Mouse (Mus musculus) fibroblast of lung, adult 2 months (primary cell): ENCODE measurements around the gene Hoxb1.

Experiments
- DNase-seq: peaks from one replicate; pipeline ENCODE4 v3.0.0-alpha.2; 2011; ENCODE audit warnings: low read depth

The Hoxb1 gene

GRCm38 (mm10) chr11:96334002-96334364 lies 31.6 kb upstream of the Hoxb1 start:
- no peak for DNase-seq

GRCm38 (mm10) chr11:96334998-96335397 lies 30.6 kb upstream of the Hoxb1 start:
- DNase-seq: no peak

DNA sequence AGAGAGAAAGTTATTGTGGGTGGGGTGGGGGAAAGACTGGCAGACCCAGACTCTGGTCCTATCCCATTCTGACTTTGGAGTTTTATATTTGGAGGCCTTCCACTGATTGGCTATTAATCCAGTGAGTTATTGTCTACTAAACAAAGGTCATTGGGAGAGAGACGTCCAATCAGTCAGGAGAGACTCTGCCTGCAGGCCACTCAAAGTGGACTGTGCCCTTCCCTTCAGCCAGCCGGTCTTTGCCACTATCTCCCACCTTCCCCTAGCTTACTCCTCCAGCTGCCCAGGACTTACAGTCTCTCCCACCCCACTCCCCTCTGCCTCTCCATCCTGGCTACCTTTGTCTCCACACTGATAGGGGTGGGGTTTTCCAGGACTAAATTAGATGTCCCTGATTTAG lies 29.0 kb upstream of the Hoxb1 start:
- DNase-seq: no peak

DNA sequence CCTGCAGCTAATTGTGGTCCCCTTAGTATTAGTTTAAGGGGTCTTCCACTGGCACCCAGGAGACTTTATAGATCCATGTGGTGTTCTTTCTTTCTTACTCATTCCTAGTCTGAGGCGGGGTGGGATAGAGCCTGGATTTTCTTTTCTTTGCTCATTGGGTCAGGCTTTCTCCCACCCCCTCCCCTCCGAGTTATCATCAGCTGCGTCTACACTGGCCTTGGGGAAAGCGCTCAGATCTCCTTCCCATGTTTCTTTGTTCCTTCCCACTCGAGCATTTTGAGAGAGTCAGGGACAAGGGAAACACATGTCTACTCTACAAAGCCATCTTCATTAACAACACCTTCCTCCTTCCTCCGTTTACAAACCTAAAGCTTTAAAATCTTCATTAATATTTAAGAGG lies 28.5 kb upstream of the Hoxb1 start:
- no peak for DNase-seq

GRCm38 (mm10) chr11:96338957-96339855 lies 26.3 kb upstream of the Hoxb1 start:
- no peak for DNase-seq

- DNase-seq: no peak
Measured at GRCm38 (mm10) chr11:96340698-96341365, 24.7 kb upstream of the Hoxb1 start.

DNA sequence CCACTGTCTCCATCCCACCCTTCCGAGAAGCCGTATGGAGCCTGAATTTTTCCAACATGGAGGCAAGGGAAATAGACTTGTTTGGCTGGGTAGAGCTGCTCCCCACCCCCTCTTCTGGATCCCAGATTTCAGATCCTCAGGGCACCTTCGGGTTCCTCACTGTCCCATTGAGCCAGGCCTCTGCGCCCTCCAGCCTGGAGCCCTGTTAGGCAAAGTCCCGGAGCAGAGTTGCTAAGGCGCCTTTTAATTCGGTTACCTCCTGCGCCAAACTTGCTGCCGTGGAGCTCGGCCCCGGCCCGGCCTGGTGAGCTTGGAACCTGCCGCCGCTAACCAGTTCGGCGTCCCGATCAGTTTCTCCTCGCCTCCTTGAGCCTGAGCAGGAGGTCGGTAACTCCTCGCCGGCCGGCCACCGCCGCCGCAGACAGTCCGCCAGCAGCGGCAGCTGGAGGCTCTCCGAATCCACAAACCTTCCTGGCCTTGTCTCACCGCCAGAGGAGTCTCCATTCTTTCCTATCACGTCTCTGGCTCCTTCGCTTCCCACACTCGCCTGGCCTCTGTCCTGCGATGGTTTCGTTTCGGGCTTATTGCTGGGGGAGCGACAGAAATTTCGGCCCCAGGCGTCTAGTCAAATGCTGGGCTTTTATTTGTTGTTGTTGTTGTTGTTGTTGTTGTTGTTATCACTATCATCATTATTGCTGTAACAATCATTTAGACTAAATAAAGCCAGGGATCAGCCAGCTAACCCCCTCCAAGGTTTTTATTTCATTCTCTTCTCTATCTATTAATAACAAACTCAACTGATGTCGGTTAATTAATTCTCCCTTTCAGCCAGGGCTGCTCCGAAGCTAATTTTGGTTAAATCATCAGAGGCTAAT lies 23.6 kb upstream of the Hoxb1 start:
- no peak for DNase-seq

DNA sequence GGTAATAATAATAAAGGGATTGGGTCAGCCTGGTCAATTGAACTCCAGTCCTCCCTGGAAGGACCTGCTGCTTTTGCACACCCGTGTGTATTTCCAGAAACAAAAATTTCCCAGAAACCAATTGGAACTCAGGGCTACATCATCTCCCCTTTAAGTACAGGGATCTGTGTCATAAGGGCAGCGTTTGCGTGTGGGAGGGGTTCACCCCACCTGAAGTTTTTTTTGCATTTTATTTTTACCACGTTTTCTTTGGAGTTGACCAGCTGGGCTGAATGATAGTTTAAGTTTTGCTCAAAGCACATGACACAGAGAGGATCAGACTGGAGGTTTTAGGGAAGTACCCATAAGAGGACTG lies 23.0 kb upstream of the Hoxb1 start:
- DNase-seq: no peak

GRCm38 (mm10) chr11:96343206-96343745 lies 22.3 kb upstream of the Hoxb1 start:
- no peak for DNase-seq

GRCm38 (mm10) chr11:96344061-96344877 lies 21.3 kb upstream of the Hoxb1 start:
- no peak for DNase-seq

GRCm38 (mm10) chr11:96344878-96345159 lies 20.7 kb upstream of the Hoxb1 start:
- DNase-seq: no peak

GRCm38 (mm10) chr11:96345220-96345892 lies 20.2 kb upstream of the Hoxb1 start:
- DNase-seq: no peak

DNA sequence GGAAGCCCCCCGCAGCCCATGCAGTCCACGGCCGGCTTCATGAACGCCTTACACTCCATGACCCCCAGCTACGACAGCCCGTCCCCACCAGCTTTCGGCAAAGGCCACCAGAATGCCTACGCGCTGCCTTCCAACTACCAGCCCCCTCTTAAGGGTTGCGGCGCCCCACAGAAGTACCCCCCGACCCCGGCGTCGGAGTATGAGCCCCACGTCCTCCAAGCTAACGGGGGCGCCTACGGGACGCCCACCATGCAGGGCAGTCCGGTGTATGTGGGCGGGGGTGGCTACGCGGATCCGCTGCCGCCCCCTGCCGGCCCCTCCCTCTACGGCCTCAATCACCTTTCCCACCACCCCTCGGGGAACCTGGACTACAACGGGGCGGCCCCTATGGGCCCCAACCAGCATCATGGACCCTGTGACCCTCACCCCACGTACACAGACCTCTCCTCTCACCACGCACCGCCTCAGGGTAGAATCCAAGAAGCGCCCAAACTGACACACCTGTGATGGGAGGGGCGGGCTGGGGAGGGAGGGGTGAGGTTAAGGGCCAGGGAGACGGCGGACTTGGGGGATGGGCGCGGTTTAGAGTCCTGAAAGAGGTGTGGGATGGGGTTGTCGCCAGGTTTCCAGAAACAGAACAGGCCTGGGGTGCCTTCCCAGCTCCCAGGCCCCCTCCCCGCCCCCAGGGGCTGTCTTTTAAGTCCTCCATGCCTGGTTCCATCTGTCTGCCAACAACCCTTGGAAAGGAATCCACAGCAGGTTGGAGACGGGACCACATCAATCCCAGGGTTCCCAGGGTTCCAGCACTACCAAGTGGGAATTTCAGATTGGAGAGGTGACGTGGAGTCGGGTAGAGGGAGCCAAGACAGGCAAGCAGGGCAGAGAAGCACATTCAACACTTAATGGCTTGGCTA lies 19.4 kb upstream of the Hoxb1 start:
- no peak for DNase-seq

DNA sequence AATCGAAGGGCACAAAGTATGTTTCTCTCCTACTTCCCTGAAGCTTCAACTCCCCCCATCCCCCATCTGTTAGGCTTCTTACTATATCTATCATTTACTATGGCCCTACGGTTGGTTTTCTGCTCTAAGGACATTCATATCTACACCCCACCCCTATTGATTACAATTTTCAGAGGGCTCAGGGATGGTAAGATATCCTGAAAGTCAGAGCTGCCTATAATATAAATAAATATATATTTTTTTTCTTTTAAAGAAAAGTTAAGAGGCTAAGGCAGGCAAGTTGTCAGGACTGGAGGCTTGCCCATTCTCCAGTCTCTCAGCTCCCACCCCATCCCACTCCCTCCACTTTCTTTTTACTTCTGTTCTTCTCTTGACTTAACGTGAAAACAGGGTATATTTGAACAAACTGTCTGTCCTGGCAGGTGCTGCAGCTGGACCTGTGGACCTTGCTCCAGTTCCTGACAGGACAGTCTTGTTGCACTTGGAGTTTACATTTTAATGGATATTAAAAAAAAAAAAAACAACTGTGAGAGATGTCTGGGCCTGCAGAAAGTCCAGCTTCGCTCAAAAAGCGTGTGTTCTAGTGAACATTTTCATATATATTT lies 18.5 kb upstream of the Hoxb1 start:
- no peak for DNase-seq

GRCm38 (mm10) chr11:96347717-96348116 lies 17.8 kb upstream of the Hoxb1 start:
- no peak for DNase-seq

DNA sequence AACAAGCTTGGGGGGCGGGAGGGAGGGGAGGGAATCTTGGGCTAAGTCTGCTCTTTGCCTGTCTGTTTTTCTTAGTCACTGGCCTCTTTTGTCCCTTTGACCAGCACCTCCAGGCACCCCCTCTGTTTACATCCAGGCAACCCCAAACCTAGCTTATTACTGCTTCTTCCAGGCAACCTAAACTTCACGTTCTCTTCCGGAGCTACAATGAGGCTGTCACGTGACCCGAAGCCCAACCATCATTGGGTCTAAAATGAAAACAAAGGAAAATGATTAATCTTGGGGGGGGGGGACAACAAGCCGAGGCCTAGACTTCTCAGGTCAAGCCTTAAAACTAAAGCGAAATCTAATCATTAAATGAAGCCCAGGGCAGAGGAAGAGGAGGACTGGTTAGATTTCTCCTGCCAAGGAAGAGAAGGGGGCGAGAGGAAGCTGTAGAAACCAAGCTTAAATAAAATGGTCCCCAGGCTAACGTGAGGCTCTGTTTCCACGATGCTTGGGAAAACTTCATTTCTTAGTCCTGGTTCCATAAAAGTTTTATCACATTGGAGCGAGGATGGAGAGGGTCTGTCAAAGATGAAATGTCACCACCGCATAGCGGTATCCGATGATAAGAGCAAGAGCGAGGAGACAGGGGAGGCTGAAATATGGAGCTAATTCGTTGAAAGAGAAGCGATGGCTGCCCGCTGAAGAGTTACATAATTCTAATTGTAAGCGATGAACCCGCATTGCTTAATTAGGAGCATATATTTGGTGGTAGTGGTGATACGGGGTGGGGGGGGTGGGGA lies 17.2 kb upstream of the Hoxb1 start:
- no peak for DNase-seq

DNA sequence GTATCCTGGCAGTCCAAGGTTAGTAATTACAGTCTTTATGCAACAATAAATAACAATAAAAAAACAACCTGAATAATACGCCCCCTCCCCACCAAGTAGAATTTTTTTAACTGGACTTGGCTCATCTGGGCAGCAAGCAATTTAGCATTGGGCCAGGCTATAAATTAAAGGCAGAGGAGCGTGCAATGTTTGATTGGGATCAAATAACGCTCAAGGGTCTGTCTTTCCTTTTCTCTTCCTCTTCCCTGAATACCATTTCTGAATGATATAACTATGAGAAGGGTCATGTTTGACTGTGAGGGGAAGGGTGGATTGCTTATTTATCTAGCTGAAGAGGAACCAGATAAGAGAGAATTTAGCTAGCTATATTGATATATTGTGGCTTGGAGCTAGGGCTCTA lies 16.6 kb upstream of the Hoxb1 start:
- DNase-seq: no peak

GRCm38 (mm10) chr11:96349491-96350340 lies 15.8 kb upstream of the Hoxb1 start:
- no peak for DNase-seq
